Mouse (Mus musculus) heart, postnatal 0 days (tissue): ENCODE measurements around the gene Arpc5l.

Source experiments
- CTCF ChIP-seq: IDR thresholded peaks from 2 replicates; pipeline ENCODE4 v1.5.1; 2016; ENCODE audit warnings: antibody characterized with exemption, control low read depth, low read depth
- EP300 ChIP-seq: IDR thresholded peaks from 2 replicates; pipeline ENCODE4 v1.6.1; 2016; ENCODE audit warnings: antibody characterized with exemption, low read depth

DNA sequence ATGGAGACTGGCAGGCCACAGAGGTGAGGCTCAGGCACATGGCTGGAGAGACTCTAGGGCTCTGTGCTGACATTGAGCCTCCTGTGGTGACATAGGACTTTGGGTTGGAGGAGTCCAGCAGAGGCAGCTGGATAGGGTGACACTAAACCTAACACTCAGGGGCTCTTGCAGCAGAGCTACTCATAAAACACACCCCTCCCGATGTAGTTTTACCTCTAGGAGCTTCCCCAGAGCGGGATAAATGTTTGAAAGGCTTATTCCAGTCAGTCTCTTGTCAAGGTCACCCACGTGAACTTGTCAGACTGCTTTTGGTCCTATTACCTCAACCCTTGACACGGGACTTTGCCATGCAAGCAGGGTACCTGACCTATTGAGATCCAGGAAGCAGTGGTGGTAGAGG is 5.8 kb upstream of the Arpc5l start:
- TF ChIP-seq EP300: no peak
- no peak for TF ChIP-seq CTCF
